Mouse (Mus musculus) retina, postnatal 1 day (tissue): ENCODE results near the gene Ryr3.
A peak's percentile ranks its signal among the peaks of the same experiment; 100 is the strongest.

Experiments
- DNase-seq: peaks from one replicate; pipeline ENCODE4 v3.0.0-alpha.2; 2012

Ryr3 gene

GRCm38 (mm10) chr2:112617206-112617605 lies 599.7 kb downstream of the Ryr3 start:
- DNase-seq = no peak

- no peak for DNase-seq
Measured at GRCm38 (mm10) chr2:112614375-112614774, 602.5 kb downstream of the Ryr3 start.

- DNase-seq = no peak
Measured at GRCm38 (mm10) chr2:112612628-112613027, 604.3 kb downstream of the Ryr3 start.

- DNase-seq = no peak
Measured at GRCm38 (mm10) chr2:112606536-112606935, 610.4 kb downstream of the Ryr3 start.

GRCm38 (mm10) chr2:112602487-112602886 lies 614.4 kb downstream of the Ryr3 start:
- no peak for DNase-seq

GRCm38 (mm10) chr2:112600222-112600621 lies 616.7 kb downstream of the Ryr3 start:
- DNase-seq = peak; percentile 41

GRCm38 (mm10) chr2:112597064-112597463 lies 619.8 kb downstream of the Ryr3 start:
- DNase-seq = no peak

GRCm38 (mm10) chr2:112596415-112596814 lies 620.5 kb downstream of the Ryr3 start:
- no peak for DNase-seq

- no peak for DNase-seq
Measured at GRCm38 (mm10) chr2:112595807-112596206, 621.1 kb downstream of the Ryr3 start.

GRCm38 (mm10) chr2:112593781-112594180 lies 623.1 kb downstream of the Ryr3 start:
- DNase-seq = no peak

GRCm38 (mm10) chr2:112593322-112593721 lies 623.6 kb downstream of the Ryr3 start:
- DNase-seq = no peak

- peak; percentile 41 for DNase-seq
Measured at GRCm38 (mm10) chr2:112591451-112591871, 625.4 kb downstream of the Ryr3 start.

- DNase-seq = no peak
Measured at GRCm38 (mm10) chr2:112590985-112591384, 625.9 kb downstream of the Ryr3 start.
